Mouse (Mus musculus) neural tube, embryonic 14.5 days (tissue): ENCODE measurements around the gene Lrrc29. TPM values are rescaled to one million over a fixed set of nuclear protein-coding genes. Genes with fewer than 3 reads are reported as not detected.

Experiments used
- ATAC-seq: fragments of 200-750 bp; cut with Nextera tagmentation; 2 replicates; pipeline ENCODE4 v1.8.0; 2017; ENCODE audit warnings: low read depth, mild to moderate bottlenecking, moderate TSS enrichment, moderate library complexity
- H3K27ac ChIP-seq: fragments of 300-500 bp; sonication (generic); 2 replicates; pipeline ENCODE4 v1.5.1; 2014; ENCODE audit warnings: low read depth, mild to moderate bottlenecking, control low read depth, low read length, moderate library complexity, mixed read lengths
- H3K27me3 ChIP-seq: fragments of 300-500 bp; sonication (generic); 2 replicates; pipeline ENCODE4 v1.6.1; 2014; ENCODE audit warnings: low read length; ENCODE audit not compliant: control insufficient read depth, insufficient read depth
- H3K36me3 ChIP-seq: fragments of 300-500 bp; sonication (generic); 2 replicates; pipeline ENCODE4 v1.6.1; 2014; ENCODE audit warnings: low read length, mixed read lengths; ENCODE audit not compliant: control insufficient read depth, insufficient read depth
- H3K4me1 ChIP-seq: fragments of 300-500 bp; sonication (generic); 2 replicates; pipeline ENCODE4 v1.6.1; 2014; ENCODE audit warnings: low read length; ENCODE audit not compliant: control insufficient read depth, insufficient read depth
- H3K4me2 ChIP-seq: fragments of 300-500 bp; sonication (generic); 2 replicates; pipeline ENCODE4 v1.6.1; 2014; ENCODE audit warnings: mild to moderate bottlenecking, low read depth, low read length, control low read depth
- H3K4me3 ChIP-seq: fragments of 300-500 bp; sonication (generic); 2 replicates; pipeline ENCODE4 v1.5.1; 2014; ENCODE audit warnings: low read depth, low read length, control low read depth, mixed read lengths
- H3K9ac ChIP-seq: fragments of 300-500 bp; sonication (generic); replicated peaks from 2 replicates; pipeline ENCODE4 v1.6.1; 2014; ENCODE audit warnings: low read depth, mild to moderate bottlenecking, control low read depth, low read length, mixed read lengths
- H3K9me3 ChIP-seq: fragments of 300-500 bp; sonication (generic); 2 replicates; pipeline ENCODE4 v1.6.1; 2016; ENCODE audit warnings: low read length; ENCODE audit not compliant: control insufficient read depth
- WGBS: fragments of 180-500 bp; shearing (Covaris S2); extraction: QIAGEN DNeasy Blood & Tissue Kit; methylation state at CpG from one replicate; pipeline ENCODE4 v1.1.7; 2014; 5-methylcytosine and 5-hydroxymethylcytosine counted together
- polyA plus RNA-seq: library from polyadenylated mRNA; unstranded; fragments of >200 nt; fragmentation: Nextera tagmentation; extraction: Ambion mirVana; gene quantifications from 2 replicates; pipeline ENCODE4 v1.2.1, GENCODE M21; 2014

Gene Lrrc29
- polyA plus RNA-seq, 1 experiment from 2014 or later, result 0.95 TPM

DNA sequence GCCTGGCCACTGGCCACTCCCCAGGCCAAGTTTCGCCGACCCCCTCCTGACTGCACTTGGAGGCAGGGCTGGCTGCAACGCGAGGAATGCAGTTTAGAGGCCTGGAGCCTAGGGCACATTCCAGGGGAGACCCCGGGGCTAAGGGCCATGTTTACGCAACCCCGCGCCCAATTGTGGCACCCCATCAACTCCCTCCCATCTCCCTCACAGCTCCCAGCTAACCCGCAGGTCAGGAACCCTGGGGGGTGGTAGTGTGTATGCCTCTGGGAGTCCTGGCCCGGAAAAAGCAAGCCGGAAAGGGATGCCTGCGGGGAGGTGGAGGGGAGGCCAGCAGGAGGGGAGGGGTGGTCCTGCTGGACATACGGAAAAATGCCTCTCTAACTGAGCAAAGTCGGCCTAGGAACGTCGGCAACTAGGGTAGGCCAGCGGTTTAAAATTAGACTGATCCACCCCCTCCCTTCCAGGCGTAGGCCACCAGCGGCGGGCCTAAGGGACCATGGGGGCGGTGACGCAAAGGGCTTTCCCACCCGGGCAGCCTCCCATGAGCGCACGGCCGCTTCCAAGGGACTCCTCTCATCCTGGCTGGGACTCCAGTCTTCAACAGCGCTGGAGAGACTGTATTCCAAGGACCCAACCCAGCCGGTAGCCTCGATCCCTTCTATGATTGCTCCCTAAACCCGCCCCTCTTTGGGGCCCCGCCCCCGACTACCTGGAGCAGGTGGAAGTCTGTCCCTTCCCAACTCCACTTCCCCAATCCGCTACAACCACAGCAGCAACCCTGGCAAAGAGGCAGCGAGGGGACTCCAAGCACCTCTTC, 20.7 kb upstream of the Lrrc29 start:
- Histone ChIP-seq H3K9ac (0 out of 2 replicates have a peak overlapping the region, but pooled peaks have one; percentile 34), H3K9me3 (no peaks in the 10 kb centered on the region), H3K4me3 (peak overlapping the region; percentile 66), H3K4me2 (peak overlapping the region; percentile 96), H3K27ac (no peak overlapping the region), H3K4me1 (peaks cover 11% of the 10 kb centered on the region), H3K36me3 (no peaks in the 10 kb centered on the region), H3K27me3 (peaks cover 8% of the 10 kb centered on the region)
- peak; percentile 9; the same call in 1 of the 2 replicates for ATAC-seq
- 3% methylated on average over 34 of the region's 34 CpGs for WGBS

DNA sequence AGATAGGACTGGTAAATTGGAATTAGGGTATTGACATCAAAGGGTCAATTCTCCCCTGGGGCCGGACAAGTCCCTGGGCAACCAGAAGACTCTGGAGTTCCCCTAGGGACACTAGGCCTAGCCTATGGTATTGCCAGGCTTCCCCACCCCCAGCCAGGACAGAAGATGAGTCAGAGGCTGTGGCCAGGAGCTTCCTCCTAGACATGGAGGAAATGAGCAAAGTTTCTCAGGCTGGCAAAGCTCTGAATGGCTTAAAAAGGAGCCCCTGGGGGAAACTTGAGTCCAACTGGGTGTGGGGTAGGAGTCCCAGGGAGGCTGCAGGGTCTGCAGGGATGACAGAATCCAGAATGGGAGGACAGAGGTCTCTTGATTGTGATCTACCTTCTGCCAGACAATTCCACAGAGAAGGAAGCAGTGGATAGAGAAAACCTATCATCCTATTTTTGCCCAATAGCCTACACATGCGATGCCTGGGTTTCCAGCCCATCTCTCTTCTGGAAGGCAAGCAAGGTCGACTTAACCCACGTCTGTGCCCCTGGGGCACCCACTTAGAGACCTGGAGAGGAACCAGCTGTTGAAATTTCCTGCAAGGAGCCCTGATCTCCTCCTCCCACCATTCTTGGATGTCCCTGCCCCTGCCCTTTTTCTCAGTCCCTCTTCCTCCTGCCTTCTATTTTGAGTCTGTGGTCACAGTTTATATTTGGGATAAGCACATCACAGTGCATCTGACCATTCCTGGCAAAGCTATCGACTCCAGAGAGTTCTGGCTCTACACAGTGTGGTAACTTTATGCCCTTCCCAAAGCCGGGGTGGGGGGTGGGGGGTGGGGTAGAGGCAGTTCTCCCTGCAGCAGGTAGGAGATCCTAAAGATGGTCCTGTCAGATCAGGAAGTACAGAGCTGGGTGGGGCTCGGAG, 19.2 kb upstream of the Lrrc29 start:
- H3K4me3 ChIP-seq, result no peak overlapping the region
- no peak for ATAC-seq
- no peak overlapping the region for H3K27ac ChIP-seq
- H3K4me1 ChIP-seq, result peaks cover 6% of the 10 kb centered on the region
- WGBS, result 73% methylated on average over 7 of the region's 7 CpGs
- no peak overlapping the region for H3K9ac ChIP-seq
- H3K27me3 ChIP-seq, result peaks cover 8% of the 10 kb centered on the region
- H3K9me3 ChIP-seq, result no peaks in the 10 kb centered on the region
- H3K36me3 ChIP-seq, result no peaks in the 10 kb centered on the region
- H3K4me2 ChIP-seq, result no peak overlapping the region

DNA sequence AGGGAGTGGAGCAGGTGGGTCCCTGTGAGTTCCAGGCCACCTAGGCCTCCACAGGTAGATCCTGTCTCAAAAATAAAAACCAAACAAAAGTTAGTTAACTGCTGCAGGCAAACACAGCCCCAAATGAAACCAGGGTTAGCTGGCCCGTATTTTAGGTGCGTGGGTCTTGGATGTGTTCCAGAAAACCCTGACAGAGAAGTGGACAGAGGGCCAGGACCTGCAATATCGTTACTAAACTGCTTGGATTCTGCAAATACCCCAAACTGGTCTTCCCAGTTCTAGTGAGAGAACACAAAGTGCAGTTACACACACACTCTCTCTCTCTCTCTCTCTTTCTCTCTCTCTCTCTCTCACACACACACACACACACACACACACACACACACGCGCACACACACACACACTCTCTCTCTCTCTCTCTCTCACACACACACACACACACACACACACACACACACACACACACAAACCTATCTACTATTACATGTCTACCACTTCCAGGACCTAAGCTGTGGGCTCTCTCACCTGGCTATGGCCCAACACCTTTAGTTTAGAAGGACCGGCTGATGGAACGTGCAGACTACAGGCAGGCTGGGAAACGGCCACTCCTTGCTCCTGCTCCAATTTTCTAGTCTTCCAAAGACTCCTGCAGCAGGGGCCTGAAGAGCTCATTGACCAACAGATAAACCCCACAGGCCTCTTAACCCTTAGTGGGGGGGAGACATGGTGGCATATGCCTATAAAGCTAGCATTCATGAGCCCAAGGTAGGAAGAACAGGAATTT, 17.9 kb upstream of the Lrrc29 start:
- H3K9me3 ChIP-seq, result no peaks in the 10 kb centered on the region
- H3K27me3 ChIP-seq, result peaks cover 8% of the 10 kb centered on the region
- no peaks in the 10 kb centered on the region for H3K4me1 ChIP-seq
- no peak overlapping the region for H3K9ac ChIP-seq
- H3K4me3 ChIP-seq, result no peak overlapping the region
- 84% methylated on average over 6 of the region's 8 CpGs for WGBS
- no peak for ATAC-seq
- no peaks in the 10 kb centered on the region for H3K36me3 ChIP-seq
- H3K27ac ChIP-seq, result no peak overlapping the region
- no peak overlapping the region for H3K4me2 ChIP-seq

DNA sequence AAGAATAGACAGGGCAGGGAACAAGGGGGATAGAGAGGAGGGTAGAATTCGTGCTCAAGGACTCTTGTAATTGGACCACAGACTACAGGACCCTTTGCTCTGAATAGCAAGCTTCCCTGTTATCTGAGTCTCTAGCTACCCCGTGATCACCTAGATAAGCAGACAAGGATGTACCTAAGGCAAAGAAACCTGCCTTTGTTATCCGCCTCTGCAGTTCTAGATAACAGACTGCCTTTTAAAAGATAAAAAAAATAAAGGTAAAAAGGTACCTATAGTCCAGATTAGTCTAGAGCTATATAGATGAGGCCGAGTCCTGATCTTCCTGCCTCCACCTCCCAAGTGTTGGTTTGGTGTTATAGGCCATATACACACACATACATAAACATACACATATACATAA, 16.7 kb upstream of the Lrrc29 start:
- WGBS, result 65% methylated on average over 4 of the region's 4 CpGs
- no peak overlapping the region for H3K27ac ChIP-seq
- H3K9me3 ChIP-seq, result no peaks in the 10 kb centered on the region
- H3K9ac ChIP-seq, result no peak overlapping the region
- no peak for ATAC-seq
- H3K4me1 ChIP-seq, result no peaks in the 10 kb centered on the region
- H3K36me3 ChIP-seq, result no peaks in the 10 kb centered on the region
- H3K4me3 ChIP-seq, result no peak overlapping the region
- peaks cover 8% of the 10 kb centered on the region for H3K27me3 ChIP-seq
- H3K4me2 ChIP-seq, result no peak overlapping the region

DNA sequence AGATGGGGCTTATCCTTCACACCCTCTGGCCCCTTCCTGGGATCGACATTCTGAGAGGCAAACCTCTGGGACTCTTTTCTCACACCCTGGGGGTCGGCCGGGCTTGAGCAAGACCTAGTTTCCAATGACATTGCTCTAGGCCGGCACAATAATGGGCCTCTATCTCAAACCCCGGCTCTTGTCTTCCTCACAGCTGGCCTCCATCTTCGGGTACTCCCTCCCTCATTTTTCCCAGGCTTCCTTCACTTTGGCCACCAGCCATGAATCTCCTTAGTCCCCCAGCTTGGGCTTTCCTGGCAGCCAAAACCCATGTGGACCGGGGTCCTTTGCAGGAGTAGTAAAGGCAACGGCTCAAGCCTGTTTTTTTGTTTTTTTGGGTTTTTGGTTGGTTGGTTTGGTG, 15.3 kb upstream of the Lrrc29 start:
- no peaks in the 10 kb centered on the region for H3K4me1 ChIP-seq
- no peak overlapping the region for H3K27ac ChIP-seq
- H3K4me2 ChIP-seq, result no peak overlapping the region
- 49% methylated on average over 8 of the region's 8 CpGs for WGBS
- no peak overlapping the region for H3K9ac ChIP-seq
- no peaks in the 10 kb centered on the region for H3K36me3 ChIP-seq
- H3K27me3 ChIP-seq, result no peaks in the 10 kb centered on the region
- H3K9me3 ChIP-seq, result no peaks in the 10 kb centered on the region
- H3K4me3 ChIP-seq, result no peak overlapping the region
- no peak for ATAC-seq

DNA sequence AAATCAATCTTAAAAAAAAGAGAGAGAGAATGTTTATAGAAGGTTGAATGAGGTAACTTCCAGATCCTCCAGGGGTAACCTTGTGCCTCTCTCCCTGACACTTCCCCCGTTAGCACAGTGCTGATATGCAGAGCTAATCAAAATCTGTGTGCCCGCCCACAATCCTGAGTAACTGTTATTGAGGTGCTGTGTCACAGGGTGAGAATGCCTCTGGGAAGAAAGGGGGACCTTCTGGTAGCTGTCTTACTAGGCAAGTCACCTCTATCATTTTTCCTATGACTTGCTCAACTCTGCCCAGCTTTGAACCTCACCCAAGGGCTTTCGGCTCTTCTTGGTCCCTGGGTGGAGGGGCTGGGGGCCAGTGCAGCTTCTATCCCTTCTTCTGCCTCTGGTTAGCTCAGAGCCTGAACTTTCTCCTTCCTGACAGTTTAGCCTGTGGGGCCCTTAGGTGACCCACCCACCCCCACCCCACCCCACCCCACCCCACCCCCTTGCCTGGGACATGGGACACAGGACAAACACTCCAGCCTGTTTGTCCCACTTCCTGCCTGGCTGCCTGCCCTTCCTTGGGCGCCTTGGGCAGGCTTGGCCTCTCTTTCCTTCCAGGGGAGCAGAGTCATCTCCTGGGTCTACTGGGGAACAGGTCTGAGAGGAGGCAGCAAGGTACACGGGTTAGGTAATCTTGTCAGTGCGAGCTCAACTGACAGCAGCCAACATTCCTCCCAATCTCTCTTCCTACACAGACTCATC, 14.0 kb upstream of the Lrrc29 start:
- Histone ChIP-seq H3K27me3 (no peaks in the 10 kb centered on the region), H3K4me2 (no peak overlapping the region), H3K4me3 (no peak overlapping the region), H3K4me1 (no peaks in the 10 kb centered on the region), H3K27ac (no peak overlapping the region), H3K36me3 (no peaks in the 10 kb centered on the region), H3K9ac (no peak overlapping the region), H3K9me3 (no peaks in the 10 kb centered on the region)
- no peak for ATAC-seq
- 89% methylated on average over 6 of the region's 6 CpGs for WGBS

DNA sequence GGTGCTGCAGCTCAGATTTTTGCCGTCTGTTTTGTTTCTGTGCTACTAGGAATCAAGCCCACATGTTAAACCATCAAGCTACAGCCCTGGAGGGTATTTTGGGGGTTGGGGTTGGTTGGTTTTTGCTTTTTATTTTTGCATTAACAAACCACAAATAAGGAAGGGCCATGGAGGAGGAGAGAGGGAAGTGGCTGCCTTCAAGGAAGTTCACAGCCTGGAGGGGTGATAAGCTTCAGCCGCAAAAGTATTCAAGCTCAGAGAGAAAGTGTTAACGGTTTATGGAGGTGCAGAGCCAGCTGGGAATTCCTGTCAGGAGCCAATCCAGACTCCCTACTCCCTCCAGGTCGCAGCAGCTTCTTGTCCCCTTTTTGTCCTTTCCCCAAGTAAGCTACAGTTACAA, 12.9 kb upstream of the Lrrc29 start:
- no peak overlapping the region for H3K9ac ChIP-seq
- 55% methylated on average over 4 of the region's 4 CpGs for WGBS
- no peaks in the 10 kb centered on the region for H3K27me3 ChIP-seq
- no peak overlapping the region for H3K27ac ChIP-seq
- no peaks in the 10 kb centered on the region for H3K36me3 ChIP-seq
- H3K4me3 ChIP-seq, result no peak overlapping the region
- no peak overlapping the region for H3K4me2 ChIP-seq
- no peaks in the 10 kb centered on the region for H3K9me3 ChIP-seq
- no peak for ATAC-seq
- no peaks in the 10 kb centered on the region for H3K4me1 ChIP-seq

DNA sequence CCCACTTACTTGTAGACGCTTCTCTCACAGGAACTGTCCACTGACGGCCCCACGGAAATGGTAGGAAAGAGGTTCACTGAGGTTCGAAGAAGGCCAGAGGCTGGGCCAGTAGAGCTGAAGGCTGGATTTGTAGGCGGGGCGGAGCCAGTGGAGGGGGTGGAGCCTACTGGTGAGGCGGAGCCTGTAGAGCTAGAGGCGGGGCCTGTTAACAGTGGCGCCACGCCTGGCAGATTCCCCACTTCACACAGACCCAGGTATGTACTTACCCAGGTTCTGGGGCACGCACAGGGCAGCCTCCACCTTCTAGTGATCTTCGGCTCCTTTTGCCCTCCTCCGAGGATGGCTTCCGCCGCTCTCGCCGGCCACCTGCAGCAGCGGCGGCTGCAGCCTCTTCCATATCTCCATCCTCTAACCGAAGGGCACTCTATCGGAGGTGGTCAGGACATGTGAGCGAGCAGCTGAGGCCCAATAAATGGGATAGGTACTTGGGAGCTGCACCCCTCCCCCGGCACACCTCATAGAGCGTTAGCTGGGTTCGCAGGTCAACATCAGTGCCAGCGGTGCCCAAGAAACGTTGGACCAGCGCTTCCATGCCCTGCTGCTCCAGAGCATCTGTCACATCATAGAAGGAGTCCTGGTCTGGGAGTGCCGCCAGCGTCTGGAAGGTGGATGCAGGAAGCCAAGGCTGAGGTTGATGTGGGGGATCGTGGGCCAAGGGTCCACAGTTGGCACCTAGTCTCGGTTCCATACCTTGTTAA, 10.5 kb upstream of the Lrrc29 start:
- Histone ChIP-seq H3K27ac (no peak overlapping the region), H3K36me3 (0 out of 2 replicates have a peak, but pooled peaks cover under 1% of the 10 kb centered on the region), H3K4me1 (no peaks in the 10 kb centered on the region), H3K4me3 (no peak overlapping the region), H3K4me2 (no peak overlapping the region), H3K9ac (no peak overlapping the region), H3K9me3 (no peaks in the 10 kb centered on the region), H3K27me3 (no peaks in the 10 kb centered on the region)
- 47% methylated on average over 32 of the region's 32 CpGs for WGBS
- peak; percentile 26; the same call in 1 of the 2 replicates for ATAC-seq
